Mouse (Mus musculus) CH12.LX (cell line): Measurements from ENCODE around the gene Tmub1.

Experiments
- CTCF ChIP-seq, 2 experiments: IDR thresholded peaks in 1 of 2; conservative IDR thresholded peaks in 1 of 2; 2 replicates each; pipeline ENCODE4 v1.5.1; 2011 to 2012; ENCODE audit warnings: low read depth in 2 of 2, low read length in 2 of 2, improper control_type of control experiment in 1 of 2, inconsistent platforms in 1 of 2, mild to moderate bottlenecking in 1 of 2, moderate library complexity in 1 of 2
- E2F4 ChIP-seq: IDR thresholded peaks from 2 replicates; pipeline ENCODE4 v1.6.1; 2011; ENCODE audit warnings: low read depth, low read length, improper control_type of control experiment; ENCODE audit not compliant: insufficient replicate concordance
- HCFC1 ChIP-seq: IDR thresholded peaks from 2 replicates; pipeline ENCODE4 v1.6.1; 2012; ENCODE audit warnings: low read depth, mild to moderate bottlenecking, inconsistent platforms, low read length, improper control_type of control experiment
- MXI1 ChIP-seq: IDR thresholded peaks from 2 replicates; pipeline ENCODE4 v1.6.1; 2011; ENCODE audit warnings: mild to moderate bottlenecking, low read depth, low read length, improper control_type of control experiment
- POLR2A ChIP-seq: IDR thresholded peaks from 2 replicates; pipeline ENCODE4 v1.6.1; 2011; ENCODE audit warnings: low read depth, mild to moderate bottlenecking, improper control_type of control experiment, low read length
- POLR2AphosphoS2 ChIP-seq: IDR thresholded peaks from 2 replicates; pipeline ENCODE4 v1.6.1; 2011; ENCODE audit warnings: low read depth, low read length, improper control_type of control experiment
- RCOR1 ChIP-seq: conservative IDR thresholded peaks from 2 replicates; pipeline ENCODE4 v1.6.1; 2012; ENCODE audit warnings: low read depth, mild to moderate bottlenecking, inconsistent platforms, low read length, improper control_type of control experiment
- TBP ChIP-seq: conservative IDR thresholded peaks from 2 replicates; pipeline ENCODE4 v1.6.1; 2011; ENCODE audit warnings: low read depth, low read length, improper control_type of control experiment

GRCm38 (mm10) chr5:24455613-24456012, 8.0 kb upstream of the Tmub1 start:
- no peak for TF ChIP-seq POLR2A
- TF ChIP-seq CTCF (conservative IDR thresholded peaks at IDR 0.05 in 1 of 2, IDR thresholded peaks at IDR 0.05 in 1 of 2; ENCODE audit: low read depth in 2 of 2, low read length in 2 of 2), result no peak
- TF ChIP-seq MXI1, result no peak
- no peak for TF ChIP-seq HCFC1
- TF ChIP-seq TBP, result no peak
- TF ChIP-seq RCOR1, result no peak
- no peak for TF ChIP-seq E2F4
- TF ChIP-seq POLR2AphosphoS2, result no peak
